Mouse (Mus musculus): Measurements from ENCODE around the gene 4932429P05Rik.

The 4932429P05Rik gene

GRCm38 (mm10) chrX:89751968-89752367 lies at the start of gene 4932429P05Rik:
Gene 4932429P05Rik, plus strand, starts transcription at chrX:89752268.
- no peak for ATAC-seq (ENCODE audit: low TSS enrichment)

All from frontal cortex, adult (tissue).